Mouse (Mus musculus): Measurements from ENCODE around the gene Spi1. TPM values are rescaled to one million over a fixed set of nuclear protein-coding genes. Genes with fewer than 3 reads are reported as not detected.

Spi1 gene
- polyA plus RNA-seq, 1 experiment from 2014 or later: 6.4 TPM

GRCm38 (mm10) chr2:91052752-91053151, 29.4 kb upstream of the Spi1 start:
- WGBS: 35% methylated on average over 2 of the region's 2 CpGs
- no peak overlapping the region for H3K9ac ChIP-seq (ENCODE audit: low read length)
- no peak overlapping the region for H3K4me3 ChIP-seq (ENCODE audit: low read length)
- no peaks in the 10 kb centered on the region for H3K27me3 ChIP-seq (ENCODE audit: control insufficient read depth, insufficient read depth, low read depth, low read length)
- no peaks in the 10 kb centered on the region for H3K9me3 ChIP-seq (ENCODE audit: control insufficient read depth, low read length)
- ATAC-seq (ENCODE audit: low read depth): no peak
- H3K4me1 ChIP-seq (replicated peaks; ENCODE audit: control insufficient read depth, insufficient read depth, low read length): peaks cover 7% of the 10 kb centered on the region
- H3K4me2 ChIP-seq (ENCODE audit: low read depth, low read length): no peak overlapping the region
- peaks cover 19% of the 10 kb centered on the region for H3K36me3 ChIP-seq (ENCODE audit: control insufficient read depth, insufficient read depth, low read length)
- H3K27ac ChIP-seq (ENCODE audit: low read length): no peak overlapping the region

GRCm38 (mm10) chr2:91053181-91053933, 28.8 kb upstream of the Spi1 start:
- ATAC-seq (ENCODE audit: low read depth): peak; percentile 60
- H3K4me3 ChIP-seq (ENCODE audit: low read length): peak overlapping the region; percentile 85
- peak overlapping the region; percentile 61 for H3K9ac ChIP-seq (ENCODE audit: low read length)
- H3K27me3 ChIP-seq (ENCODE audit: control insufficient read depth, insufficient read depth, low read depth, low read length): no peaks in the 10 kb centered on the region
- H3K4me1 ChIP-seq (replicated peaks; ENCODE audit: control insufficient read depth, insufficient read depth, low read length): peaks cover 7% of the 10 kb centered on the region
- peak overlapping the region; percentile 56 for H3K4me2 ChIP-seq (ENCODE audit: low read depth, low read length)
- H3K27ac ChIP-seq (ENCODE audit: low read length): no peak overlapping the region
- peaks cover 23% of the 10 kb centered on the region for H3K36me3 ChIP-seq (ENCODE audit: control insufficient read depth, insufficient read depth, low read length)
- 0% methylated on average over 6 of the region's 6 CpGs for WGBS
- no peaks in the 10 kb centered on the region for H3K9me3 ChIP-seq (ENCODE audit: control insufficient read depth, low read length)

- peak within 1 kb of the TSS; percentile 85 for H3K4me3 ChIP-seq (ENCODE audit: low read length)
- H3K9ac ChIP-seq (ENCODE audit: low read length): peak within 1 kb of the TSS; percentile 85
- under 1% methylated on average over 40 of the region's 40 CpGs for WGBS
- H3K27me3 ChIP-seq (ENCODE audit: control insufficient read depth, insufficient read depth, low read depth, low read length): no peaks in the 10 kb centered on the region
- H3K36me3 ChIP-seq (ENCODE audit: control insufficient read depth, insufficient read depth, low read length): peaks cover 29% of the 10 kb centered on the region
- peak within 1 kb of the TSS; percentile 79 for H3K27ac ChIP-seq (ENCODE audit: low read length)
- peak; percentile 99 for ATAC-seq (ENCODE audit: low read depth)
- H3K4me1 ChIP-seq (replicated peaks; ENCODE audit: control insufficient read depth, insufficient read depth, low read length): peaks cover 7% of the 10 kb centered on the region
- H3K9me3 ChIP-seq (ENCODE audit: control insufficient read depth, low read length): no peaks in the 10 kb centered on the region
- peak within 1 kb of the TSS; percentile 71 for H3K4me2 ChIP-seq (ENCODE audit: low read depth, low read length)
These were observed 28.2 kb upstream of the Spi1 start, which contains the start of gene Psmc3 for GRCm38 (mm10) chr2:91053934-91054382. TSS of gene Psmc3 (plus strand) at chr2:91054009.

GRCm38 (mm10) chr2:91058435-91058834, 23.8 kb upstream of the Spi1 start:
- no peaks in the 10 kb centered on the region for H3K27me3 ChIP-seq (ENCODE audit: control insufficient read depth, insufficient read depth, low read depth, low read length)
- H3K9ac ChIP-seq (ENCODE audit: low read length): no peak overlapping the region
- WGBS: 83% methylated on average over 5 of the region's 5 CpGs
- no peak overlapping the region for H3K4me3 ChIP-seq (ENCODE audit: low read length)
- H3K27ac ChIP-seq (ENCODE audit: low read length): no peak overlapping the region
- H3K4me1 ChIP-seq (replicated peaks; ENCODE audit: control insufficient read depth, insufficient read depth, low read length): peaks cover 7% of the 10 kb centered on the region
- peaks cover 53% of the 10 kb centered on the region for H3K36me3 ChIP-seq (ENCODE audit: control insufficient read depth, insufficient read depth, low read length)
- H3K9me3 ChIP-seq (ENCODE audit: control insufficient read depth, low read length): no peaks in the 10 kb centered on the region
- H3K4me2 ChIP-seq (ENCODE audit: low read depth, low read length): no peak overlapping the region
- no peak for ATAC-seq (ENCODE audit: low read depth)

GRCm38 (mm10) chr2:91059376-91059775, 22.8 kb upstream of the Spi1 start:
- ATAC-seq (ENCODE audit: low read depth): no peak
- H3K4me3 ChIP-seq (ENCODE audit: low read length): no peak overlapping the region
- H3K36me3 ChIP-seq (ENCODE audit: control insufficient read depth, insufficient read depth, low read length): peaks cover 54% of the 10 kb centered on the region
- H3K27me3 ChIP-seq (ENCODE audit: control insufficient read depth, insufficient read depth, low read depth, low read length): no peaks in the 10 kb centered on the region
- H3K27ac ChIP-seq (ENCODE audit: low read length): no peak overlapping the region
- H3K9ac ChIP-seq (ENCODE audit: low read length): no peak overlapping the region
- no peak overlapping the region for H3K4me2 ChIP-seq (ENCODE audit: low read depth, low read length)
- H3K9me3 ChIP-seq (ENCODE audit: control insufficient read depth, low read length): no peaks in the 10 kb centered on the region
- peaks cover 7% of the 10 kb centered on the region for H3K4me1 ChIP-seq (replicated peaks; ENCODE audit: control insufficient read depth, insufficient read depth, low read length)
- WGBS: 93% methylated on average over 2 of the region's 2 CpGs

GRCm38 (mm10) chr2:91060544-91061355, 21.4 kb upstream of the Spi1 start:
- no peaks in the 10 kb centered on the region for H3K9me3 ChIP-seq (ENCODE audit: control insufficient read depth, low read length)
- no peak overlapping the region for H3K27ac ChIP-seq (ENCODE audit: low read length)
- H3K36me3 ChIP-seq (ENCODE audit: control insufficient read depth, insufficient read depth, low read length): peaks cover 51% of the 10 kb centered on the region
- WGBS: 72% methylated on average over 10 of the region's 10 CpGs
- H3K27me3 ChIP-seq (ENCODE audit: control insufficient read depth, insufficient read depth, low read depth, low read length): no peaks in the 10 kb centered on the region
- H3K4me3 ChIP-seq (ENCODE audit: low read length): no peak overlapping the region
- no peak for ATAC-seq (ENCODE audit: low read depth)
- H3K4me2 ChIP-seq (ENCODE audit: low read depth, low read length): no peak overlapping the region
- H3K4me1 ChIP-seq (replicated peaks; ENCODE audit: control insufficient read depth, insufficient read depth, low read length): no peaks in the 10 kb centered on the region
- H3K9ac ChIP-seq (ENCODE audit: low read length): no peak overlapping the region

- H3K9ac ChIP-seq (ENCODE audit: low read length): no peak overlapping the region
- H3K27ac ChIP-seq (ENCODE audit: low read length): peak overlapping the region; percentile 4
- no peaks in the 10 kb centered on the region for H3K4me1 ChIP-seq (replicated peaks; ENCODE audit: control insufficient read depth, insufficient read depth, low read length)
- peak; percentile 53 for ATAC-seq (ENCODE audit: low read depth)
- no peak overlapping the region for H3K4me2 ChIP-seq (ENCODE audit: low read depth, low read length)
- H3K27me3 ChIP-seq (ENCODE audit: control insufficient read depth, insufficient read depth, low read depth, low read length): no peaks in the 10 kb centered on the region
- H3K4me3 ChIP-seq (ENCODE audit: low read length): no peak overlapping the region
- WGBS: 67% methylated on average over 6 of the region's 6 CpGs
- H3K36me3 ChIP-seq (ENCODE audit: control insufficient read depth, insufficient read depth, low read length): peaks cover 45% of the 10 kb centered on the region
- H3K9me3 ChIP-seq (ENCODE audit: control insufficient read depth, low read length): no peaks in the 10 kb centered on the region
These were observed 20.2 kb upstream of the Spi1 start for GRCm38 (mm10) chr2:91061849-91062481.

- Histone ChIP-seq H3K9ac (ENCODE audit: low read length) (no peak overlapping the region), H3K27ac (ENCODE audit: low read length) (no peak overlapping the region)
These were observed 19.2 kb upstream of the Spi1 start for GRCm38 (mm10) chr2:91062779-91063606.

More at GRCm38 (mm10) chr2:91062779-91063606, 19.2 kb upstream of the Spi1 start:
- 89% methylated on average over 16 of the region's 16 CpGs for WGBS
- no peak overlapping the region for H3K4me3 ChIP-seq (ENCODE audit: low read length)
- no peaks in the 10 kb centered on the region for H3K9me3 ChIP-seq (ENCODE audit: control insufficient read depth, low read length)
- no peak for ATAC-seq (ENCODE audit: low read depth)
- H3K4me2 ChIP-seq (ENCODE audit: low read depth, low read length): no peak overlapping the region
- H3K4me1 ChIP-seq (replicated peaks; ENCODE audit: control insufficient read depth, insufficient read depth, low read length): no peaks in the 10 kb centered on the region
- no peaks in the 10 kb centered on the region for H3K27me3 ChIP-seq (ENCODE audit: control insufficient read depth, insufficient read depth, low read depth, low read length)
- peaks cover 35% of the 10 kb centered on the region for H3K36me3 ChIP-seq (ENCODE audit: control insufficient read depth, insufficient read depth, low read length)
